In genomic region chr19:21170785-21171184, GRCm38 (mm10) we compare ENCODE assay signal across 30 mouse cellular contexts.
DNase-seq lines count a peak whose midpoint lies in the region; ATAC-seq and TF ChIP-seq lines count a peak whose summit lies in the region.
"Had no signal": no experiment of that assay in that cellular context is flagged by ENCODE, and none has a peak within 500 bp of the region (broad histone marks: within the 10 kb centered on the region; RNA-seq: fewer than 3 reads in every experiment).

No protein-coding gene starts in this region.

- H3K36me3 ChIP-seq in kidney, postnatal 0 days (ENCODE audit: insufficient read depth, low read length), result no peaks in the 10 kb centered on the region
- no peaks in the 10 kb centered on the region for H3K36me3 ChIP-seq in intestine, embryonic 15.5 days
- H3K36me3 ChIP-seq in small intestine, adult 2 months (ENCODE audit: control insufficient read depth, insufficient read depth, low read length), result no peaks in the 10 kb centered on the region
- no peaks in the 10 kb centered on the region for H3K36me3 ChIP-seq in forebrain, embryonic 14.5 days (ENCODE audit: control insufficient read depth, insufficient read depth, low read length)
- H3K36me3 ChIP-seq: embryonic facial prominence, embryonic 13.5 days; G1E; heart, embryonic 12.5 days; hindbrain, embryonic 10.5 days; limb, embryonic 12.5 days; midbrain, embryonic 12.5 days had no signal

- no peak for TF ChIP-seq POLR2A in small intestine, adult 2 months (IDR thresholded peaks at IDR 0.05; ENCODE audit: low read depth, low read length)

- no peaks in the 10 kb centered on the region for H3K9me3 ChIP-seq in kidney, postnatal 0 days (replicated peaks; ENCODE audit: low read length)
- no peaks in the 10 kb centered on the region for H3K9me3 ChIP-seq in intestine, embryonic 15.5 days
- no peaks in the 10 kb centered on the region for H3K9me3 ChIP-seq in forebrain, embryonic 14.5 days (replicated peaks; ENCODE audit: control insufficient read depth, low read length)
- H3K9me3 ChIP-seq: embryonic facial prominence, embryonic 13.5 days; forebrain, embryonic 13.5 days; G1E; heart, embryonic 12.5 days; hindbrain, embryonic 10.5 days; limb, embryonic 12.5 days; midbrain, embryonic 12.5 days had no signal

- no peak for DNase-seq in kidney, postnatal 0 days (ENCODE audit: low spot score)
- no peak for DNase-seq in kidney, postnatal 10 days
- DNase-seq in 416B (ENCODE audit: low read depth), result peak; percentile 49
- no peak for DNase-seq in ovary, postnatal 10 days (ENCODE audit: low spot score)
- DNase-seq in forebrain, embryonic 14.5 days (ENCODE audit: low spot score), result no peak
- no peak for DNase-seq in frontal cortex, adult 2 months (ENCODE audit: extremely low spot score in 1 of 2, low spot score in 1 of 2)
- DNase-seq: cerebellum, adult 2 months; cerebellum, postnatal 25 days; heart, adult 18-20 months; heart, postnatal 10 days; kidney, adult 11 months; liver, postnatal 0 days; retina, postnatal 1 day; right cerebral cortex, postnatal 4 days had no signal

- H3K27ac ChIP-seq in kidney, postnatal 0 days, result 0 out of 2 replicates have a peak overlapping the region, but pooled peaks have one; percentile 6
- H3K27ac ChIP-seq in intestine, embryonic 15.5 days, result no peak overlapping the region
- H3K27ac ChIP-seq in small intestine, adult 2 months (ENCODE audit: insufficient read depth, low read depth, low read length), result peak overlapping the region; percentile 64; the same call in 1 of the 2 replicates
- no peak overlapping the region for H3K27ac ChIP-seq in forebrain, embryonic 14.5 days (ENCODE audit: low read depth, low read length)
- H3K27ac ChIP-seq: embryonic facial prominence, embryonic 13.5 days; forebrain, embryonic 13.5 days; hindbrain, embryonic 10.5 days; limb, embryonic 12.5 days; macrophage; midbrain, embryonic 12.5 days had no signal

- H3K9ac ChIP-seq in kidney, postnatal 0 days (ENCODE audit: low read depth, low read length), result no peak overlapping the region
- H3K9ac ChIP-seq in intestine, embryonic 15.5 days, result no peak overlapping the region
- no peak overlapping the region for H3K9ac ChIP-seq in forebrain, embryonic 14.5 days (ENCODE audit: low read length)
- H3K9ac ChIP-seq: embryonic facial prominence, embryonic 13.5 days; forebrain, embryonic 13.5 days; heart, embryonic 12.5 days; limb, embryonic 12.5 days; liver, postnatal 0 days; midbrain, embryonic 12.5 days had no signal

- TF ChIP-seq CTCF in kidney, postnatal 0 days (IDR thresholded peaks at IDR 0.05; ENCODE audit: low read depth), result no peak
- no peak for TF ChIP-seq CTCF in small intestine, adult 2 months (IDR thresholded peaks at IDR 0.05; ENCODE audit: extremely low read depth, insufficient read length, insufficient replicate concordance, low read depth, low read length)

- no peak overlapping the region for H3K4me2 ChIP-seq in kidney, postnatal 0 days (ENCODE audit: low read length)
- no peak overlapping the region for H3K4me2 ChIP-seq in intestine, embryonic 15.5 days (replicated peaks)
- no peak overlapping the region for H3K4me2 ChIP-seq in forebrain, embryonic 14.5 days (ENCODE audit: low read length)
- H3K4me2 ChIP-seq: embryonic facial prominence, embryonic 13.5 days; forebrain, embryonic 13.5 days; heart, embryonic 12.5 days; limb, embryonic 12.5 days; liver, embryonic 11.5 days; midbrain, embryonic 12.5 days had no signal

- WGBS in kidney, postnatal 0 days, result 29% methylated on average over 2 of the region's 2 CpGs
- 12% methylated on average over 2 of the region's 2 CpGs for WGBS in intestine, embryonic 15.5 days
- WGBS in small intestine, adult 2 months, result 11% methylated on average over 2 of the region's 2 CpGs
- WGBS in forebrain, embryonic 14.5 days, result 64% methylated on average over 2 of the region's 2 CpGs

- no peak for ATAC-seq in kidney, postnatal 0 days (replicated peaks; ENCODE audit: low FRiP score, low read depth)
- ATAC-seq in intestine, embryonic 15.5 days, result 0 out of 2 replicates have a peak, but pooled peaks have one; percentile 16
- no peak for ATAC-seq in forebrain, embryonic 14.5 days
- ATAC-seq: activated CD4-positive, CD25-positive, alpha-beta regulatory T cell, adult 4 months; forebrain, embryonic 13.5 days; hindbrain, embryonic 16.5 days; liver, postnatal 0 days; lung, postnatal 0 days had no signal

- peaks cover 22% of the 10 kb centered on the region for H3K4me1 ChIP-seq in kidney, postnatal 0 days (replicated peaks; ENCODE audit: insufficient read depth, low read length)
- peaks cover 8% of the 10 kb centered on the region for H3K4me1 ChIP-seq in intestine, embryonic 15.5 days (replicated peaks)
- H3K4me1 ChIP-seq in small intestine, adult 2 months (ENCODE audit: control insufficient read depth, insufficient read depth, insufficient read length, low read length), result peaks cover 14% of the 10 kb centered on the region; the same call in 1 of the 2 replicates
- peaks cover 18% of the 10 kb centered on the region for H3K4me1 ChIP-seq in forebrain, embryonic 14.5 days (ENCODE audit: control insufficient read depth, insufficient read depth, low read length)

- H3K4me3 ChIP-seq in kidney, postnatal 0 days (replicated peaks; ENCODE audit: low read depth, low read length), result no peak overlapping the region
- H3K4me3 ChIP-seq in intestine, embryonic 15.5 days (replicated peaks), result no peak overlapping the region
- no peak overlapping the region for H3K4me3 ChIP-seq in small intestine, adult 2 months (ENCODE audit: low read depth, low read length)
- H3K4me3 ChIP-seq in forebrain, embryonic 14.5 days (ENCODE audit: low read depth, low read length), result no peak overlapping the region
- H3K4me3 ChIP-seq: embryonic facial prominence, embryonic 13.5 days; erythroblast, embryonic 14.5 days; forebrain, embryonic 13.5 days; heart, embryonic 12.5 days; hindbrain, embryonic 10.5 days; limb, embryonic 12.5 days; midbrain, embryonic 12.5 days had no signal

- H3K27me3 ChIP-seq in kidney, postnatal 0 days (ENCODE audit: insufficient read depth, low read length), result no peaks in the 10 kb centered on the region
- H3K27me3 ChIP-seq in intestine, embryonic 15.5 days (replicated peaks), result no peaks in the 10 kb centered on the region
- H3K27me3 ChIP-seq in small intestine, adult 2 months (ENCODE audit: control insufficient read depth, insufficient read depth, low read length), result no peaks in the 10 kb centered on the region
- H3K27me3 ChIP-seq in forebrain, embryonic 14.5 days (replicated peaks; ENCODE audit: control insufficient read depth, insufficient read depth, low read length), result no peaks in the 10 kb centered on the region
- H3K27me3 ChIP-seq: CH12.LX; embryonic facial prominence, embryonic 13.5 days; forebrain, embryonic 13.5 days; heart, embryonic 12.5 days; limb, embryonic 12.5 days had no signal

Comparison
In these comparisons a context has a peak if more than half of its experiments do, and no peak if none do; other contexts are left out.
1. H3K27ac ChIP-seq: peak in kidney, postnatal 0 days (single experiment) and small intestine, adult 2 months (single experiment); none in intestine, embryonic 15.5 days (single experiment) and forebrain, embryonic 14.5 days (single experiment).